Mouse (Mus musculus): ENCODE results near the gene Cog6.

The Cog6 gene

GRCm38 (mm10) chr3:53016436-53017340, at the start of gene Cog6:
Gene Cog6 (minus strand): TSS chr3:53017237.
- DNase-seq = peak; percentile 92

DNA sequence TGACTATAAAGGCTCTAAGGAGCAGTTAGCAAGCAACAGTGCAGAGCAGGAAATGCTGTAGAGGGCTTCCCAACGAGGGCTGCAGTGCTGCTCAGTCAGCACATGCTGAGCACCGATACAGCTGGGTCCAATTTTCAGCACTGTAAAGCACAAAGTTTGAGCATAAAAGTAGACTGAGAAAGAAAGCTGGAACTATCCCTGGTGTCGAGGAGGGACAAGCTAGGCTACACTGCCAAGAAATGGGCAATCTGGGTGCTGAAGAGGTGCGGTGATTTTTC, 49.0 kb upstream of the Cog6 start:
- DNase-seq = no peak

GRCm38 (mm10) chr3:53065267-53066094, 48.4 kb upstream of the Cog6 start:
- DNase-seq = no peak

- no peak for DNase-seq
These were observed 46.5 kb upstream of the Cog6 start for GRCm38 (mm10) chr3:53063423-53064147.

DNA sequence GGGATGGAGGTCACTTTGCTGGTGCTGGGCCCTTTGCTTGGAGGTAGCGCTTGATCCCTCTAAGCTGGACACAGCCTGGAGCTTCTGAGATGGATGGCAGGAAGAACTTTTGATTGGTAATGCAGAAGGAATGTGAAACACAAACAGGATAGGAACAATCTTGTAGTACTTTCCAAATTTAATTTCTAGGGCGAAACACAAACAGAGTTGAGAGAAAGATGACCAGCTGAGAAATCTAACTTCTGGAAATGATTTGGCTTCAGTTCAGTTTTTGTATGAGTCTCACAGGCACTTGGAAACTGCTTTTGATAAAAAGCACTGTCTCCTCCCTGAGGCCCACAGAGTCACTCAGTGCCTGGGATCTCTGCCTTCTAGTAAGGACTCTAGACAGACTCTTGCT, 42.9 kb upstream of the Cog6 start:
- DNase-seq = no peak

- no peak for DNase-seq
These were observed 39.4 kb upstream of the Cog6 start for GRCm38 (mm10) chr3:53056430-53056829.

DNA sequence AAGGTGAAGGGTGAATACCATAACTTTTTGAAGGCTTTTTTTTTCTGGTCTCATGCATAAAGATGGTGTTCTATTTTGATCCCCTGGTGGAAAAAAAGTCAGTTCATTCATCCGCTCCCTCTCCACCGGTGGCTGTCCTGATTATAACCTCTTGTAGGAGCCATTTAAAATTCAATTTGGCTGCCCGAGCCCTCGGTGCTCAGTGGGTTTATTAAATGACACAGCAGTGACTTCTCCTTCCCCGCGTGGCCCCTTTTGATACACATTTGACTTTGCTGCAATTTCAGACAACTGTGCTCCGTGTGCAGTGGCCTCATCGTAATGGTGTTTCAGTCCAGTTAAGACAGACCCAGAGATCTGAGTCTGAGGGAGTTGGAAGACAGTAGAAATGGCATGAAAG, 35.3 kb upstream of the Cog6 start:
- DNase-seq = no peak

DNA sequence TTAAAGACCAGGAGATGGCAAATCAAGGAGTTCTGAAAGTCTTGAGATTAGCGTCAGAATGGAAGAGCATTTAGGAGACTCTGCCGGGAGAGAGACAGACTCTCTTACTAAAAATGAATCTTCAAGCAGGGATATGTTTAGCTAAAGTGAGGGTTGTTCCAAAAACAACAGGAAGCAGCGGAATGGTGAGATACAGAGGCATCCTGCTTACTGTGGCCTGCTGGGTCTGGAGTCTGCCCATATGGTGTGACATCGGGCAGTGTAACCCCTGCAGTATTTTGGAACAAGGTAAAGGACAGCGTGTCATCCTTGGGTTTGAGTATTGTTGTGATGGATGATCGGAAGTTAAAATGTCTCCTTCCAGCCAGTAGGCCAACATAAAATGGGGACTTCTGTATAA, 29.3 kb upstream of the Cog6 start:
- no peak for DNase-seq

GRCm38 (mm10) chr3:53045697-53046096, 28.7 kb upstream of the Cog6 start:
- DNase-seq = no peak

- no peak for DNase-seq
These were observed 27.8 kb upstream of the Cog6 start for GRCm38 (mm10) chr3:53044682-53045299.

DNA sequence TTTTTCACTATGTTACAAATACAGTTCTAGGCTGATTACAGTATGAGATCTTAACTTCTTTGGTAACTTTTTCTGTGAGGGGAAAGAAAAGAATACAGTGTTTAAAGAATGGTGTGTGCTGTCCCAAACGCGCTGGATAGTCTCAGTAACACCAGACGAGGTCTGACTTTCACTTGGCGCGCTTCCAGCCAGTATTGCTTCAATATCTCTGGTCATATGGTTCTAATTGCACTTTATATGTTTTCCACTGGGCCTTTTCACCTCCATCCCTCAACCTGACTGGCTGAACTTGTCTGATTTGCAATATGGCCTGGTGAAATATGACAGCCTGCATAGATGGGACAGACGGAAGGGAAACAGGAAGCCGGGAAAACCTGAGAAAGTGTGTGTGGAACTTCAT, 27.2 kb upstream of the Cog6 start:
- DNase-seq = no peak

DNA sequence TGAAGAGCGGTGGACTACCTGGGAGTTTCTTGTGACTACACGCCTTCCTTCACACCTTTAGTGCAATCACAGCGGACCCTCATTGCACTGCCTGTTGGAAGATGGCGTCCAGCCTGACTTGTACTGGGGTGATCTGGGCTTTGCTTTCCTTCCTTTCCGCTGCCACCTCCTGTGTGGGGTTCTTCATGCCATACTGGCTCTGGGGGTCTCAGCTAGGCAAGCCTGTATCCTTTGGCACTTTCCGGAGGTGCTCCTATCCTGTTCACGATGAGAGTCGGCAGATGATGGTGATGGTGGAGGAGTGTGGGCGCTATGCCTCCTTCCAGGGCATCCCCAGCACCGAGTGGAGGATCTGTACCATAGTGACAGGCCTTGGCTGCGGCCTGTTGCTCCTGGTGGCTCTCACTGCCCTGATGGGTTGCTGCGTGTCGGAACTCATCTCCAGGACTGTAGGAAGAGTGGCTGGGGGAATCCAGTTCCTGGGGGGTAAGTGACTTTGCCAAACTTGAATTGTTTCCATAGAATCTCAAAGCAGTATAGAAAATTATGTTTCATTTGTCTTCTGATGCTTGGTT, 26.3 kb upstream of the Cog6 start:
- DNase-seq = no peak

- no peak for DNase-seq
These were observed 25.2 kb upstream of the Cog6 start for GRCm38 (mm10) chr3:53042240-53042567.

DNA sequence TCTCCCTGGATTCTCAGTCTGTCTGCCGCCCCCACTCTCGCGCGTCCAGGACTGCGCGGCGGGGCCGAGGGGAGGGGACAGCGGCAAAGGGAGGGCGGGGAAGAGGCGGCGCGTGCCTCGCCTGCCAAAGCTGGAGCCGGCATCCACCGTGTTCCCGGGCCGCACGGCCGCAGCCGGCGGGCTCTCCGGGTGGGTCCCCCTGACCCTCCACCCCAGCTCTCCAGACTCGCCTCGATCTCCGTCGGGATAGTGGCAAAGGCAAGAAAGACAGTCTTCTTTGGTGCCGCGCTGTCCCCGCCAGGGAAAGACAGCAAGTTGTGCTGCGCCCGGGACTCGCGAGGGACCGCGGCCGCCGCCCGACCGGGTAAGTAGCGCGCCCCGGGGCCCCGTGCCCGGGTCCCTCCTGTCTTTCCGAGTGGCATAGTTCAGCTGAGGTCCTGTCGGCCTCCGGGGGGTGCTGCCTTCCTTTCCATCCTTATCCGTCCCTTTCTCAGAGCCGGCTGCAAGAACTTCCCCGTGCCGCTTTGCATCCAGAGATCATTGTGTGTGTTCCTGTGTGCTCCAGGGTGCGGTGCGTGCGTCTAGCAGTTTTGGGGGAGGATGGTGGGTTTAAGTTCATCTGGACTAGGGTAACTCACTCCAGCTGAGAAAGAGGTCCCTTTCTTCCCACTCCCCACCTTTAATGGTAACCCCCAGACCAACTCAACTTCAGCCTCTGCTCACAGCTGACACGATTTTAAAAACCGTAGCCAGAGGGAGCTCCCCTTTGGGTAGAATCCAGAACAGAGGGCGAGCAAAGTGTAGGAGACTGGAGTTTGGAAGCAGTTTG, 24.6 kb upstream of the Cog6 start, which contains the start of gene Lhfp:
Gene Lhfp, plus strand, starts transcription at position 118 of the 829 bp plus-strand sequence.
- DNase-seq = peak; percentile 80

- no peak for DNase-seq
These were observed 23.8 kb upstream of the Cog6 start for GRCm38 (mm10) chr3:53040593-53041410.

DNA sequence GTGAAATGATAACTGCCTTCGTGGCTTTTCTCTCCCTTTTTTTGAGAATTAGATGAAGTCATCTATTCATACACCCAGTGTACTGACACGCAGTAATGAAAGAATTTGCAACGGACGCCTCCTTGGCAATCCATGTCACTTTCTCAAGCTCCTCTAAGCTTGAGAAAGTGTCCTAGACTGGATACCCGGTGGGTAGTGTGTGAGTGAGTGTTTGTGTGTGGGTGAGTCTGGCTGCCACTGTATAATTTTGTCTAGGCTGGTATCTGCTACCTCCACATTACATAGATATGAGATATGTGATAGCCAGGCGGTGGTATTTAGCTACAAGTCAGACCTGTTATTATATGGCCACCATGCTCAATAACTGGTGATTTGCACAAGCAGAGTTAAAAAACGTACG, 22.7 kb upstream of the Cog6 start:
- DNase-seq = no peak

DNA sequence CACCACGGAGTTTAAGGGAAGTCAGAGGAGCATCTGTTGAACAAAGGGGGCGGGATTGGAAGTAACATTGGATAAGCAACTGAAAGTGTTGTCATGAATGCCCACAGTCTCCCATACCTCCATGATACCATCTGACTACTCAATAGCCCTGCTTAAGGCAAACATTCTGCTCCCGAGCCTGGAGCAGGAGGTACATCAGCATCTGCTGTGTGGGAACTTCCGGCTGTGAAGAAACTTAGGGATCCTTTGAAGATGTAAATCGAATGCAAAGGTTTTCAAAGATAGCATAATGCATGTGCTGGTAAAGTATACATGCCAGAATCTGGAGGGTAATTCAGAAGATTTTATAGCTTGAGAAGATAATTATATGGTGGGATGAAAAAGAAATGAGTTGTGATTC, 21.9 kb upstream of the Cog6 start:
- DNase-seq = no peak

DNA sequence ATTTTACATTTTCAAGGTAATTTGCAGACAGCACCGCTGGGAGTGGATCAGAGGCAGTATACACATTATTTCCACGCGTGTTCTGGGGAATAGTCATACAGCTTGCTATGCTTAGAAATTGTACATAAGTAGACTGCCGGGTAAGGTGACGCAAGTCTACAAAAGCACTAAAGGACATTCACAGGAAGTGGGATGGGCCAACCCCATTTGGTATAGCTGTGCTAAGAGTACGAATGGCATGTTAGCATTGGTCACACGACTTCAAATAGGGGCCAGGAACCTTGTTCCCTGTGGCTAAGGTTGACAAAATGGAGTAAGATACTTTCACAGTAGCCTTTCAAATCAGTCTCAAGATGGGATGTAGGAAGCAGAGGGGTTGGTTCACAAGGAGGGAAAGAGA, 19.9 kb upstream of the Cog6 start:
- no peak for DNase-seq

- no peak for DNase-seq
These were observed 19.0 kb upstream of the Cog6 start for GRCm38 (mm10) chr3:53036076-53036475.

- peak; percentile 69 for DNase-seq
These were observed 16.4 kb upstream of the Cog6 start for GRCm38 (mm10) chr3:53033448-53033847.

DNA sequence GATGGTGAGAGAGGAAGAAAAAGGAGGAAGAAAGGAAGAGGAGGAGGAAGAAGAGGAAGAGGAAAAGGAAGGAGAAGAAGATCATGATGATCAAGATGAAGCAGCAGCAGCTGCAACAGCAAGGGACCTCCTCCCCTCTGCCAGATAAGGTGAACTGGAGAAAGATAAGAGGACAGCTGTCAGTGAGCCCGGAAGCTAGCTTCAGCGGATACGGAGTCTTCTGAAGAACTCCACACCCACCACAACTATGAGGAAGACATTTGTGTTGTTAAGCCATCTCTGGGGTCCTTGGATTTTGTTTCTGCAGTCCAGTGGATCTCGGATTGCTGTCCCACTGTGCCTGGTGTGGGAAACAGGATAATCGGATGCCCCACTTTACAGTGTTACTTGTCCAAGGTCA, 15.4 kb upstream of the Cog6 start:
- no peak for DNase-seq

Data from retina, postnatal 1 day (tissue).